Mouse (Mus musculus): Measurements from ENCODE around the gene Apeh.

The Apeh gene

GRCm38 (mm10) chr9:108080168-108080567 is 14.2 kb downstream of the Apeh start, which contains the start of gene Mst1:
Mst1 (plus strand) TSS chr9:108080436.
- DNase-seq (ENCODE audit: low spot score), result no peak

- no peak for DNase-seq (ENCODE audit: low spot score)
Observed at GRCm38 (mm10) chr9:108073141-108073930, 21.1 kb downstream of the Apeh start.

GRCm38 (mm10) chr9:108072481-108072924 is 21.9 kb downstream of the Apeh start:
- no peak for DNase-seq (ENCODE audit: low spot score)

- DNase-seq (ENCODE audit: low spot score), result no peak
Observed at GRCm38 (mm10) chr9:108071801-108072200, 22.6 kb downstream of the Apeh start.

- no peak for DNase-seq (ENCODE audit: low spot score)
Observed at GRCm38 (mm10) chr9:108069529-108069928, 24.9 kb downstream of the Apeh start.

- DNase-seq (ENCODE audit: low spot score), result no peak
Observed at GRCm38 (mm10) chr9:108069007-108069406, 25.4 kb downstream of the Apeh start.

GRCm38 (mm10) chr9:108067900-108068299 is 26.5 kb downstream of the Apeh start:
- DNase-seq (ENCODE audit: low spot score), result peak; percentile 71

GRCm38 (mm10) chr9:108067199-108067598 is 27.2 kb downstream of the Apeh start:
- DNase-seq (ENCODE audit: low spot score), result no peak

- DNase-seq (ENCODE audit: low spot score), result peak; percentile 54
Observed at GRCm38 (mm10) chr9:108065491-108066011, 28.9 kb downstream of the Apeh start.

GRCm38 (mm10) chr9:108063361-108063760 is 31.0 kb downstream of the Apeh start:
- DNase-seq (ENCODE audit: low spot score), result no peak

GRCm38 (mm10) chr9:108062142-108062541 is 32.3 kb downstream of the Apeh start:
- DNase-seq (ENCODE audit: low spot score), result no peak

GRCm38 (mm10) chr9:108058291-108058690 is 36.1 kb downstream of the Apeh start:
- peak; percentile 7 for DNase-seq (ENCODE audit: low spot score)

- peak; percentile 16 for DNase-seq (ENCODE audit: low spot score)
Observed at GRCm38 (mm10) chr9:108057262-108057562, 37.2 kb downstream of the Apeh start.

GRCm38 (mm10) chr9:108056361-108057261 is 37.8 kb downstream of the Apeh start:
- DNase-seq (ENCODE audit: low spot score), result peak; percentile 5

- no peak for DNase-seq (ENCODE audit: low spot score)
Observed at GRCm38 (mm10) chr9:108055661-108056237, 38.7 kb downstream of the Apeh start.

GRCm38 (mm10) chr9:108055061-108055460 is 39.3 kb downstream of the Apeh start:
- DNase-seq (ENCODE audit: low spot score), result no peak

- peak; percentile 2 for DNase-seq (ENCODE audit: low spot score)
Observed at GRCm38 (mm10) chr9:108054331-108055040, 39.9 kb downstream of the Apeh start.

GRCm38 (mm10) chr9:108053665-108054225 is 40.7 kb downstream of the Apeh start:
- no peak for DNase-seq (ENCODE audit: low spot score)

GRCm38 (mm10) chr9:108052885-108053664 is 41.3 kb downstream of the Apeh start, which contains the start of gene Amigo3:
Amigo3 (plus strand) TSS chr9:108053159.
- peak; percentile 94 for DNase-seq (ENCODE audit: low spot score)

GRCm38 (mm10) chr9:108052411-108052810 is 42.0 kb downstream of the Apeh start:
- no peak for DNase-seq (ENCODE audit: low spot score)

- DNase-seq (ENCODE audit: low spot score), result no peak
Observed at GRCm38 (mm10) chr9:108051931-108052220, 42.5 kb downstream of the Apeh start.

Measured in ovary, postnatal 36 days (tissue).